Mouse (Mus musculus) ES-E14 (cell line): Measurements from ENCODE around the gene Zmynd10. TPM values are rescaled to one million over a fixed set of nuclear protein-coding genes. Genes with fewer than 3 reads are reported as not detected.
A peak's percentile ranks its signal among the peaks of the same experiment; 100 is the strongest.
"Not testable (repeated sequence)": the region's sequence is repeated elsewhere in the genome, so short reads cannot be mapped to it uniquely, and the experiment has no call there.

Source experiments
- DNase-seq: peaks from one replicate; pipeline ENCODE4 v3.0.0-alpha.2; 2013; ENCODE audit warnings: low read depth, low spot score
- H3K27ac ChIP-seq: 2 replicates; pipeline ENCODE4 v1.5.1; 2012; ENCODE audit warnings: low read depth, mild to moderate bottlenecking, low read length, moderate library complexity, mixed read lengths; ENCODE audit not compliant: poor library complexity, insufficient read depth, severe bottlenecking
- H3K36me3 ChIP-seq: 2 replicates; pipeline ENCODE4 v1.6.1; 2012; ENCODE audit warnings: mild to moderate bottlenecking, low read length, moderate library complexity, mixed read lengths; ENCODE audit not compliant: control insufficient read depth, poor library complexity, insufficient read depth, severe bottlenecking
- H3K4me1 ChIP-seq, 2 experiments: fragments of 150-350 bp in 1 of 2; sonication (generic) in 1 of 2; 2 replicates each; pipeline ENCODE4 v1.6.1; 2012; ENCODE audit warnings: low read length in 2 of 2, mild to moderate bottlenecking in 1 of 2, mixed read lengths in 1 of 2; ENCODE audit not compliant: control insufficient read depth in 2 of 2, insufficient read depth in 2 of 2, poor library complexity in 1 of 2
- H3K4me3 ChIP-seq, 2 experiments: fragments of 150-350 bp in 1 of 2; sonication (generic) in 1 of 2; 2 replicates each; pipeline ENCODE4 v1.5.1; 2012; ENCODE audit warnings: low read length in 2 of 2, low read depth in 1 of 2, mild to moderate bottlenecking in 1 of 2, mixed read lengths in 1 of 2; ENCODE audit not compliant: insufficient read depth in 1 of 2, poor library complexity in 1 of 2, severe bottlenecking in 1 of 2
- H3K9ac ChIP-seq: 2 replicates; pipeline ENCODE4 v1.6.1; 2012; ENCODE audit warnings: low read depth, mild to moderate bottlenecking, low read length, mixed read lengths; ENCODE audit not compliant: poor library complexity, insufficient read depth, severe bottlenecking
- H3K9me3 ChIP-seq: fragments of 150-350 bp; sonication (generic); 2 replicates; pipeline ENCODE4 v1.6.1; 2012; ENCODE audit warnings: low read depth, mild to moderate bottlenecking, low read length; ENCODE audit not compliant: control insufficient read depth, insufficient read depth
- CHD2 ChIP-seq: IDR thresholded peaks from 2 replicates; pipeline ENCODE4 v1.6.1; 2014; ENCODE audit warnings: mild to moderate bottlenecking, low read depth, low read length, inconsistent platforms
- HCFC1 ChIP-seq: IDR thresholded peaks from 2 replicates; pipeline ENCODE4 v1.6.1; 2012; ENCODE audit warnings: low read length, inconsistent platforms, borderline replicate concordance; ENCODE audit not compliant: insufficient read depth
- MAFK ChIP-seq: IDR thresholded peaks from 2 replicates; pipeline ENCODE4 v1.6.1; 2014; ENCODE audit warnings: mild to moderate bottlenecking, low read depth, low read length, inconsistent platforms; ENCODE audit not compliant: insufficient read depth
- ZC3H11A ChIP-seq: IDR thresholded peaks from 2 replicates; pipeline ENCODE4 v1.6.1; 2012; ENCODE audit warnings: low read depth, mild to moderate bottlenecking, inconsistent platforms, low read length, borderline replicate concordance
- ZNF384 ChIP-seq: IDR thresholded peaks from 2 replicates; pipeline ENCODE4 v1.6.1; 2012; ENCODE audit warnings: low read depth, low read length, inconsistent platforms
- in situ Hi-C, 2 experiments: fragments of 600-800 bp; cut with MboI; formaldehyde crosslinking; loops; one replicate each; pipeline ENCODE4 v1.15.1; 2025; ENCODE audit warnings: low sequenced_read_pairs in 2 of 2, inconsistent platforms in 1 of 2; ENCODE audit not compliant: unreplicated experiment in 2 of 2
- total RNA-seq: library from RNA; depleted of rRNA; stranded (reverse); fragments of 300-350 nt; gene quantifications from 2 replicates; pipeline ENCODE4 v1.2.3, GENCODE M21; 2012

The Zmynd10 gene
- total RNA-seq, 1 experiment: 0.49 TPM

- H3K36me3 ChIP-seq: peaks cover 16% of the 10 kb centered on the region
- in situ Hi-C loops: no loop called here
- peak overlapping the region; percentile 57 for H3K27ac ChIP-seq
- no peak for DNase-seq
- TF ChIP-seq MAFK: no peak
- TF ChIP-seq CHD2: no peak
- TF ChIP-seq HCFC1: no peak
- TF ChIP-seq ZNF384: no peak
- TF ChIP-seq ZC3H11A: no peak
- peak overlapping the region; percentile 81 for H3K9ac ChIP-seq
- H3K9me3 ChIP-seq: no peaks in the 10 kb centered on the region
- peaks cover 0 to 12% of the 10 kb centered on the region in 2 experiments; a peak in 1 of 4 replicates for H3K4me1 ChIP-seq
- H3K4me3 ChIP-seq: peak overlapping the region; percentile 64 to 80
Measured at GRCm38 (mm10) chr9:107555031-107555457, 7.9 kb downstream of the Zmynd10 start.

DNA sequence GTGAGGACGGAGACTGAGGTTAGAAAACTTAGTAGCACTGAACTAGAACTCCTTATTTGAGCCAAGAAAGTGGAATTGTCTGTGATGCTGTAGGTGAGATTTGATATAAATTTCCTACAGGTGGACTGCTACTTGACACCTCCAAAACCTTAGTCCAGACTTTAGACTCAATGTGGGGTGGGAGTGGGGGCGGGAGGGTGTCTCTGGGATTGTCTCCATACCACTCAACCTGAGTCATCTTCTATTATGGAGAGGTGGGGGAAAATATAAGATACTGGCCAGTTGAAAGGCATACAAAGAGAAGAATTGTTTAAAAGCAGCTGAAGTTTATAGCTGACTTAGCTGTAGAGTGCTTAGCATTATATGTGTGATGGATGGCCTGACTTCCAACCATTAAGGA, 8.6 kb downstream of the Zmynd10 start:
- Histone ChIP-seq H3K9me3 (no peaks in the 10 kb centered on the region), H3K27ac (no peak overlapping the region), H3K36me3 (peaks cover 16% of the 10 kb centered on the region), H3K9ac (peak overlapping the region; percentile 81; the same call in 1 of the 2 replicates), H3K4me1 (peaks cover 0 to 10% of the 10 kb centered on the region in 2 experiments; a peak in 1 of 4 replicates), H3K4me3 (peak overlapping the region; percentile 64 to 80)
- TF ChIP-seq HCFC1 (no peak), ZNF384 (no peak), CHD2 (no peak), ZC3H11A (no peak), MAFK (no peak)
- no peak for DNase-seq
- in situ Hi-C loops: no loop called here

DNA sequence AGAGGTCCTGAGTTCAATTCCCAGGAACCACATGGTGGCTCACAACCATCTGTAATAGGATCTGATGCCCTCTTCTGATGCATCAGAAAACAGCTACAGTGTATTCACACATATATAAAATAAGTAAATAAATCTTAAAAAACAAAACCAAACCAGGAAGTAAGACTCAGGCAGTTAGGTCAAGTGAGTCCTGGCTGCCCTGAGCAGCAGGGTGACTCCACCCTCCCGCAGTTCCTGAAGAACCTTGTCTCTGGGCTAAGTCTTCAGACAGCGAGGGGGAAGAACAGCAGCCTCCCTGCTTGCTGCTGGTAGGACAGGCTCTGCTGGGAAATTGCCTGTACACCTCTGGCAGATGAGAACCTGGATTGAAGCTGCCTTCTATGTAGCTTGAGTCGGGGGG, 9.2 kb downstream of the Zmynd10 start:
- peaks cover 18% of the 10 kb centered on the region for H3K36me3 ChIP-seq
- in situ Hi-C loops: no loop called here
- no peak for DNase-seq
- H3K4me1 ChIP-seq: peaks cover 0 to 5% of the 10 kb centered on the region in 2 experiments; a peak in 1 of 4 replicates
- H3K27ac ChIP-seq: no peak overlapping the region
- no peak for TF ChIP-seq CHD2
- H3K9ac ChIP-seq: no peak overlapping the region
- H3K9me3 ChIP-seq: no peaks in the 10 kb centered on the region
- no peak overlapping the region for H3K4me3 ChIP-seq

DNA sequence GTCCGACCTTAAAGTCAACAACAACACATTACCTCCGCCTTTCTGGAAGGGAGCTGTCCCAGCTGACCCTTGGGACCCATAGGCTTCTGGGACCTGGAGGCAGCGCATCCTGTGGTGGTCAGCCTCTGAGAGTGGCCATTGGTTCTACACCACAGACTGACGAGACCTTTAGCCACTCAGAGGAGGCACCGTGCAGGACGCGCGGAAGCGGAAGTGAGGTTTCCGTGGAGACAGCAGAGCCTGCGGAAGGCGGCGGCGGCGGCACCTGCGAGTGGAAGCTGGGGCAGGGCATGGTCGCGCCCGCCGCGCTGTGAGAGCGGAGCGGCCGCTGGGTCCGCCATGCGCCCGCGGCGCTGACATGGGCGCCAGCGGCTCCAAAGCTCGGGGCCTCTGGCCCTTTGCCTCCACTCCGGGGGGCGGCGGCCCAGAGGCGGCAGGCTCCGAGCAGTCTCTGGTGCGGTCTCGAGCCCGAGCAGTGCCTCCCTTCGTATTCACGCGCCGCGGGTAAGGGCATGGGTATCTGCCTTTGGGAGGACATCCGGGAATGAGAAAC, 16.0 kb downstream of the Zmynd10 start, which contains the start of gene Tusc2:
Tusc2 (plus strand) TSS at position 227 of the 553 bp plus-strand sequence.
- TF ChIP-seq CHD2: peak; percentile 75; the same call in 1 of the 2 replicates
- no peak for TF ChIP-seq MAFK
- TF ChIP-seq ZNF384: no peak
- TF ChIP-seq ZC3H11A: no peak
- no peak for TF ChIP-seq HCFC1
- Histone ChIP-seq H3K4me3 (peak within 1 kb of the TSS; percentile 79 to 87), H3K9me3 (no peaks in the 10 kb centered on the region), H3K27ac (no peak within 1 kb of the TSS), H3K9ac (peak within 1 kb of the TSS; percentile 80), H3K36me3 (peaks cover 19% of the 10 kb centered on the region), H3K4me1 (peaks cover 0 to 10% of the 10 kb centered on the region in 2 experiments; a peak in 1 of 4 replicates)
- DNase-seq: peak; percentile 87
- in situ Hi-C loops: no loop called here

- in situ Hi-C loops, H3K27ac ChIP-seq, DNase-seq, H3K4me3 ChIP-seq, H3K9me3 ChIP-seq, H3K9ac ChIP-seq: not testable (repeated sequence)
- H3K36me3 ChIP-seq: peaks cover 14% of the 10 kb centered on the region
- peaks cover 0 to 17% of the 10 kb centered on the region in 2 experiments; a peak in 3 of 4 replicates for H3K4me1 ChIP-seq
Measured at GRCm38 (mm10) chr9:107565556-107565955, 18.5 kb downstream of the Zmynd10 start.
